Mouse (Mus musculus): Measurements from ENCODE around the gene Tctex1d1. TPM values are rescaled to one million over a fixed set of nuclear protein-coding genes. Genes with fewer than 3 reads are reported as not detected.

Gene Tctex1d1
- polyA plus RNA-seq, 1 experiment = not detected

DNA sequence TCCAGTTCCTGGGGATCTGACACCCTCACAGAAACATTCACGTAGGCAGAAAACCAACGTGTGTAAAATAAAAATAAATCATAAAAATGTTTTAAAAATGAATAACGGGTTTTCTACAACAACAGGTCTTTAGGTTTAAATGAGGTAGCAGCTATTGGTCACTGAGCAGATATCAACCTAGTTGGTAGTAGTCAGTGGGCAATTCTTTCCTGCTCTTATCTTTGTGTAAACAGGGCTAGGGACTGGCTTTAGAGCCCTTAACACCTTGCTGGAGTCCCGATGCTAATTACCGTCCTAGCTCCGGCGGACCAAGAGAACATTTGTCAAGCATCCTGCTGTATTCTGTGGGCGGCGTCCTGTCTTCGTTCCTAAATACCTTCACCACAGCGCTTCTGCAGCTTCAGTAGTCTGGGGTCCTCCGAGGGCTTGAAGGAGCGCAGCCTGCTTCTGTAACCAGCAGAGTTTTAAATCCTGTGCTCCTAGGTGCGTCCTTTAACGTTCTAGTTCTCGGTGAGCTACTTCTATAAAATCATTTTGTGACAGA is 556 bp upstream of the Tctex1d1 start:
- no peak for TF ChIP-seq GATA1 (IDR thresholded peaks at IDR 0.05; ENCODE audit: low read length)

DNA sequence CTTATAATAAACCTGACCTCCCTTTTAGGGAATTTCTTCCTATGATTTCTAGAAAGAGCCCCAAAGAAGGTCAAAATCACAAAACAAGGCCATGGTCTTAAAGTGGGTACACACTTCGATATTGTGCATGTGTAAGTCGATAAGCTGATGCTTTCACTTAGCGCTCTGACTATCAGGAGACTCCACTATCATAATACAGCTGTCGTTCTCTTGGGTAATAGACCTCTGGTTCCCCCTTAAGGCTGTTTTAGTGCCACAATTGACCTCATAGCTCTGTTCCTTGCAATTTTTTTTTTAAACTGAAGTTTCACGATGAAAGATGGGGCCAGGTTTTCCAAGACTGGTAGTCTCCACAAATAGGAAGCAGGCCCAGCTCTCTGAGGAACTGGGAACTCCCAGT is 979 bp downstream of the Tctex1d1 start:
- TF ChIP-seq GATA1 (IDR thresholded peaks at IDR 0.05; ENCODE audit: low read length) = no peak

GRCm38 (mm10) chr4:102981709-102982108 is 3.3 kb downstream of the Tctex1d1 start:
- TF ChIP-seq GATA1 (IDR thresholded peaks at IDR 0.05; ENCODE audit: low read length) = no peak

- no peak for TF ChIP-seq GATA1 (IDR thresholded peaks at IDR 0.05; ENCODE audit: low read length)
These were observed 7.8 kb downstream of the Tctex1d1 start for GRCm38 (mm10) chr4:102986173-102986572.

DNA sequence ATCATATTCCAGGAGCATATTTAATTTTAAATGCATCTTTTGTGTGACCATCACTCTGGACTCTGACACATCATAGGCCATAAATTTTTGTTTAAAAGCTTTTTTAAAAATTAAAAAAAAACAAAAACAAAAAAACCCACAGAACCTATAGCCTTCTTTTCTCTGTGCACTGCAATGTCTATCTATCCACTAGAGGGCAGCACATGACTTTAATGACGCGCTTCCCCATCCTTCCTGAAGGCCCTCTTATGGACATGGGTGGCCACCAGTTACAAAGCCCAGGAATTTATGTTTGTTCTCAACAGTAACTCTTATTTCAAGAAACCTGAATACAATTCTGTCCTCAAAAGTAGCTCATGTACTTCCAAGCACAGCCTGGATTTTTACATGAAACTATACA is 8.5 kb downstream of the Tctex1d1 start:
- TF ChIP-seq GATA1 (IDR thresholded peaks at IDR 0.05; ENCODE audit: low read length) = no peak

DNA sequence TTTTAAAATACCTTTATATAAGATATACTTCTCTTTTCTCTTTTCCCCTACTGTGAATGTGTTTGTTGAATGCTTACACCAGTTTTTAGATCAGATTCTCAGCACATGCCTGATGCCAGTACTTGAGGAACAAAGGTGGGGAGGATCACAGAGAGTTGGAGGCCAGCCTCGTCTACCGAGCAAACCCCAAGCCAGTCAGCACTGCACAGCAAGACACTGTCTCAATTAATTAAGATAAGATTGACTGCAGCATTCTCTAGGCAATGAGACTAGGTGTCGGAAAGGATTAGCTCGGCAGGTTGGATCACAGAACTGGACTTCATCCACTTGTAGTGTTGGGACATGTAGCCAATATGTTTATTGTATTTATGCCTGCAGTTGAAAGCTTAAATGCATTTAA is 8.9 kb downstream of the Tctex1d1 start:
- no peak for TF ChIP-seq GATA1 (IDR thresholded peaks at IDR 0.05; ENCODE audit: low read length)

GRCm38 (mm10) chr4:102987756-102988155 is 9.3 kb downstream of the Tctex1d1 start:
- no peak for TF ChIP-seq GATA1 (IDR thresholded peaks at IDR 0.05; ENCODE audit: low read length)

GRCm38 (mm10) chr4:102988526-102988925 is 10.1 kb downstream of the Tctex1d1 start:
- TF ChIP-seq GATA1 (IDR thresholded peaks at IDR 0.05; ENCODE audit: low read length) = no peak

DNA sequence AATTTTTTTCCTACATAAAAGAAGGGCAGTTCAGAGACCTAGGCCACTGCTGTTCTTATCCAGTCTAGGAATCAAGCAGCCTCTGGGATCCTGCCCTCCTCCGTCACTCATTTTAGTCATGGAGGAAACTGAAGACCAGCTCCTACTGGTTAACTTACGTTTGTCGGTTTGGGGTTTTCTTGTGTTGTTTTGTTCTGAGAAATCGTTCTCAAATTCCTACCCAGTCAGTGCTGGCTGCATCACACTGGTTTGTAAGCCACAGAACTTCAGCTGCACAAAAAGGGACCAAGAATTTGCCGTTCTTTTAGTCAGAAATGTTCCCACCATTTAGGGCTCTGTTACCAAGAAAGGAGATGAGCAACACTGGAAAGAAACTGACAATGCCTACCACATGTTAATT is 11.0 kb downstream of the Tctex1d1 start:
- TF ChIP-seq GATA1 (IDR thresholded peaks at IDR 0.05; ENCODE audit: low read length) = no peak

DNA sequence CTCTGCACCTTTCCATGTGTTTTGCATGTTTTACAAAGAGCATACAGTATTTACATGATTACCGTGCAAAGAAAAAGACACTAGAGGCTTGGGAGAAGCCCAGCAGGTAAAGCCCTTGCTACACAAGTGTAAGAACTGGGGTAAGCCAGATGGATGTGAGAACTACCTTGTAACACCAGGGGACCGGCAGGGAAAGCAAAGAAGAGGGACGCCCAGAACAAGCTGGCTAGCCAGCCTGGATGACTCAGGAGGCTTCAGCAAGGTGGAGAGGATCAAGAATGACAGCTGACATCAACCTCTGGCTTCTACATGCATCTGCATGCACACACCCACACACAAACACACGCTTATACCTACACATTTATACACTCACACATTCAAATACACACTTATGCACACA is 11.6 kb downstream of the Tctex1d1 start:
- no peak for TF ChIP-seq GATA1 (IDR thresholded peaks at IDR 0.05; ENCODE audit: low read length)

GRCm38 (mm10) chr4:102990595-102991340 is 12.4 kb downstream of the Tctex1d1 start:
- TF ChIP-seq GATA1 (IDR thresholded peaks at IDR 0.05; ENCODE audit: low read length) = no peak

DNA sequence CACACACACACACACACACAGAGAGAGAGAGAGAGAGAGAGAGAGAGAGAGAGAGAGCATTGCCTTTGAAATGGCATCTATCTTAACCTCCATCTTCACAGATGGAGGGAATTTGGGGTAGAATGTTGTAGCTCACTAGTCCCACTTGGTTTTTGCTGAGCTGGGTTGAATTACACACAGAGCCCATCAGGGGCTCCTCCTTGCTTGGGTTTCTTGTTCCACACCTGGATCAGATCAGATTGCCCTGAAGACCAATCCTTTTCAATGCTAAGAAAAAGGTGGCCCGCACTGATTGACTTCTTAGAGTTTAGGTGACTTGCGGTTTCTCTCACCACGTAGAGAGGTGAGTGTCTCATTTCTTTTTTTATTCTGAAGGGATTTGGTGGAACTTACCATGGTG is 13.3 kb downstream of the Tctex1d1 start:
- no peak for TF ChIP-seq GATA1 (IDR thresholded peaks at IDR 0.05; ENCODE audit: low read length)

GRCm38 (mm10) chr4:103004681-103005080 is 26.3 kb downstream of the Tctex1d1 start:
- no peak for TF ChIP-seq GATA1 (IDR thresholded peaks at IDR 0.05; ENCODE audit: low read length)

DNA sequence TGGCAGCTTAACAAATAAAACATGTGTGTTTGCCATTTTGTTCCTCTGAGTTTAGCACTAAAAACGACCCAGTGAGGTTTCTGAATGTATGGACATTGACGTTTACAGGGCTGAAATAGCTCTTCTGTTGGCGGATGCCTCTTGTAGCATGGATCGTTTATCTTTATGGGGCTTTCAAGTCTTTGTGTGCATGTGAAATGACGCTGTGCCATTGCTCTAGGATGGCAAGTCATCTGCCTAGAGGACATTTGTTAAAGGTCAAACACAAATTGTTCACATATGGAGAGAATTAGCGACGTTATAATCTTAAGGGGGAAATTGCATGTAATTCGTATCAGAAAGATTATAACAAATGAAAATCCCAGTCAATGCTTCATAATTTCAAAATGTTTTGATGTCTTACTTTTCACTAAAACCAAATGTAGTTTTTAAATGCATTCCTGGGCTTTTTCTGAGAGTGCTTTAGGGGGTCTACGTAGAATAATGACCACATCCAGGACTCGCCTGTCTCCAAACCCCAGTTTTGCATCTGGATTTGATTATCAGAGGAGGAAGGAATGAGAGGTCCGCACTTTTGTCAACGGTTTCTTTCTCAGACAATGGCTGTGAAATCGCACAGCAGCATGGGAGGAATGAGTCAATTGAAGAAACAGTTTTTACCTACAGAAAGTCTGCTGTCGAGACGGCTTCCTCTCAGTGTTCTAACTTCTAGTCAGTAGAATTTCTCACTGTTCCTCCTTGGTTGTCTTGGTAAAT is 27.0 kb downstream of the Tctex1d1 start:
- no peak for TF ChIP-seq GATA1 (IDR thresholded peaks at IDR 0.05; ENCODE audit: low read length)

GRCm38 (mm10) chr4:103006266-103006665 is 27.9 kb downstream of the Tctex1d1 start:
- no peak for TF ChIP-seq GATA1 (IDR thresholded peaks at IDR 0.05; ENCODE audit: low read length)

DNA sequence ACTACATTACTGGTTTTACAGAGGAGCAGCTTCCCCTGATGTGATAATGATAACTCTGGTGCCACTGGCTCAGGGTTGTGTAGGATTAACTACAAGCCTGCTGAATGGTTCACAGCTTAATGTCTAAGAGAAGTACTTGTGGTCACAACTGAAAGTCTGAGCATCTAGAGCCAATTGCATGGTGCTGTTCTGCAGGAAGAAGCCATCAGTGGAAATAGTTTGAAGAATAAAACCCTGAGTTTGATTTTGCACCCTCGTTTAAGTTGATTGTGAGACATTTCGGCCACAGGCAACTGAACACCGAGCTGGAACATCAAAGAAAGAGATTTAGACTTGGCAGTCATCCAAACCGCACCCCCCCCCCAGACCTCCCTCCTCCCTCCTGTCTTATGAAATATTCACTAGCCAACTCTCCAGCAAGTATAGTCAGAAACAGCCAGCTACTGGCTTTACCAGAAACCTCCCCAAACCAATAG is 28.6 kb downstream of the Tctex1d1 start:
- TF ChIP-seq GATA1 (IDR thresholded peaks at IDR 0.05; ENCODE audit: low read length) = no peak
